Mouse (Mus musculus): Measurements from ENCODE around the gene Zfp330. TPM values are rescaled to one million over a fixed set of nuclear protein-coding genes. Genes with fewer than 3 reads are reported as not detected.

Gene Zfp330
- polyA plus RNA-seq (2014; fragmentation: Illumina TruSeq; extraction: RNeasy Lipid Tissue Mini Kit (QIAGEN cat#74804); ENCODE audit: low read depth, low replicate concordance): 36.5 TPM

GRCm38 (mm10) chr8:82774093-82774422 lies at the start of gene Zfp330:
TSS of gene Zfp330 (minus strand) at chr8:82774160.

Other genes starting within 250 kb of the Zfp330 start
- gene Rnf150, start 89.2 kb upstream of the Zfp330 start, polyA plus RNA-seq (2014; fragmentation: Illumina TruSeq; extraction: RNeasy Lipid Tissue Mini Kit (QIAGEN cat#74804); ENCODE audit: low read depth, low replicate concordance): 3.1 TPM

Data from kidney, adult 10 weeks (tissue).